Mouse (Mus musculus) spleen, postnatal 10 days (tissue): ENCODE measurements around the gene Nipsnap2.
"Not testable (repeated sequence)": the region's sequence is repeated elsewhere in the genome, so short reads cannot be mapped to it uniquely, and the experiment has no call there.

Experiments used
- DNase-seq, 2 experiments: peaks; one replicate each; pipeline ENCODE4 v3.0.0; 2021 to 2022; ENCODE audit warnings: low spot score in 2 of 2

Nipsnap2 gene

DNA sequence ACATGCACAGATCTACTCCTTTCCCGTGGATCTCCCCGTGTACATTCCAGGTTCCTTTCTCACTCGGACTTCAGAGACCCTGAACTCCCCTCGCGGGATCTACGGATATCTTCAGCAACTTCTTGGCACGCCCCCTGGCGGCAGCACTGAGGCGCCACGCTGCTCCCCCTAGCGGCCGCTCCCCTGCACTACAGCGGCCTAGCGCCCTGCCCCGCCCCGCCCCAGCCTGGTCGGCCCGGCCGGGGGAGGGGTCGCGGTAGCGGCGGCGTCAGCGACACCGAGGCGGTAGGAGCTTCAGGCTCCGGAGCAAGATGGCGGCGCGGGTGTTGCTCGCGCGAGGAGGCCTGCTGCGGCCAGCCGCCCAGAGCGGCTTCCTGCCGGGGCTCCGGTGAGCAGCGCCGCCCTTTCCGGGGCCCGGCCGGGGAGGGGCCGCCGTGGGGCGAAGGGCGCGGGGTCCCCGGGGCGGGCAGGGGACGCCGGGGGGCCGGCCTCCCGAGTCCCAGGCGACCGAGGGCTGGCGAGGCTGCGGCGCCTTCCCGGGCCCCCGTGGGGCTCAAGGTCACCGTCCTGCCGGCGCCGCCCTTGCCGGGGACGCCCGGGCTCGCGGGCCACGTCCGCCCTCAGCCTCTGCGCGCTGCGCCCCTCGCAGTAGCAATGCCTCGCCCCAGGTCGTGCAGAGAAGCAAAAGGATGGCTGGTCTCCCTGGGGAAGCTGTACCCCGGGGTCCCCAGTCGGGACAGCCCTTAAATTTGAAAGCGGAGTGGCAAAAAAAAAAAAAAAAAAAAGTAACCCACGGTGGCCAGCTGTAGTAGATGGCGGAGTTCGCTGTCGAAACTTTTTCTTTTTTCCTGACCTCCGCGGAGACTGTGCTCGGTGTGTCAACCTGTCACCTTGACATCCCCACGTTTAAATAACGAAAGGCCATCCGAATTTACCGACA lies at the start of gene Nipsnap2:
Gene Nipsnap2, plus strand, starts transcription at position 230 of the 940 bp plus-strand sequence.
- peak; percentile 89 to 98 for DNase-seq

GRCm38 (mm10) chr5:129685141-129685540 lies 39.7 kb upstream of the Nipsnap2 start:
- not testable (repeated sequence) for DNase-seq

DNA sequence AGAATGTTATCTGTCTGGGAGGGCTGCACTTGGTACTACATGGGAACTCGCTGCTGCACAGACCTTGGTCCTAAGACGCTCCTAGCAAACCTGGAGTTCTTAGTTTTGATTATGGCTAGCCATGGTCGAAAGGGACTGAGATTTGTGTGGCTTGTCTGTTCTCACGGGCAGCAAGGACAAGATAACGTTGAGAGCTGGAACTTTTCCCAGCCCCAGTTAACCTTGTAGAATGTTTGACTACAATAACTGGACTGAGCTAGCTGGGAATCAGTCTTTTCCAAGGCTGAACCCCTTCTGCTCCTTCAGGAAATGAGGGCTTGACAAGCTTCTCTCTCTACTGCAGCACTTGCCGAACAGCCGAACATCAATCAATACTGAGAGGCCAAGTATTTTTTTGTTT lies 37.2 kb upstream of the Nipsnap2 start:
- DNase-seq = no peak

GRCm38 (mm10) chr5:129690528-129690927 lies 34.3 kb upstream of the Nipsnap2 start:
- DNase-seq = no peak

DNA sequence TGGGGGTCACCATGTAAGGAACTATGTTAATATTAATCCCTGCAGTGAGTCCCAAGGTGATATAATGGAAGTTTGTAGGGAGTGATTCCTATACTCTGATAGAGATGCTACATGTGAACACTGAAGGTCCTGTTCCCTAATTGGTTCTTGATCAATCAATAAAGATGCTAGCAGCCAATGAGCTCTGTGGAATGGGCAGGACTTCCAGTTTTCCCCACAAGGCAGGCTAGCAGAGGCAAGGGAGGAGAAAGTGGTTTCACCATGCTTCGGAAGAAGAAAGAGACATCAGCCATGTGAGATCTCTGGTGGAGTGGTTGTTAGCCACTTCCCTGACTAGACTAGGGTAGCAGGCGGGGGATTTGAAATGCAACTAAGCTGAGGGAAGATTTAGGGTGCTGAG lies 24.4 kb upstream of the Nipsnap2 start:
- DNase-seq = no peak

GRCm38 (mm10) chr5:129701706-129702105 lies 23.2 kb upstream of the Nipsnap2 start:
- no peak for DNase-seq

DNA sequence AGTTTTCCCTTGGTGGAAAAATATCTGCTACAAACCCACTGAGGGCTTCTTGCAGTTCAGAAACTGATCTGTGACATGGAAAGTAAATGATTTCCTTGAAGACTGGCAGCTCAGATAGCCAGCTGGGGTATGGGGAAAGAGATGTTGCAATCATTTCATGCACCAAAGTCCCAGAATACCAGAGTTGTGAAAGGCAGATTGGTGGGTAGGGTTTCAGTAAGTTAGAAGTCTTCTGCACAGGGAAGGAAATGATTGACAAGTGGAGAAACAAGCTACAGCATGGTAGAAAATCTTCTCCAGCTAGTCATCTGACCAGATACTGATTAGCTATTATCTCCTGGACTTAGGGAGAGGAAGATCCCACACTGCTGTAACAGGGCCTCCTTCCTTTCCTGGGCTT lies 21.5 kb upstream of the Nipsnap2 start:
- no peak for DNase-seq

DNA sequence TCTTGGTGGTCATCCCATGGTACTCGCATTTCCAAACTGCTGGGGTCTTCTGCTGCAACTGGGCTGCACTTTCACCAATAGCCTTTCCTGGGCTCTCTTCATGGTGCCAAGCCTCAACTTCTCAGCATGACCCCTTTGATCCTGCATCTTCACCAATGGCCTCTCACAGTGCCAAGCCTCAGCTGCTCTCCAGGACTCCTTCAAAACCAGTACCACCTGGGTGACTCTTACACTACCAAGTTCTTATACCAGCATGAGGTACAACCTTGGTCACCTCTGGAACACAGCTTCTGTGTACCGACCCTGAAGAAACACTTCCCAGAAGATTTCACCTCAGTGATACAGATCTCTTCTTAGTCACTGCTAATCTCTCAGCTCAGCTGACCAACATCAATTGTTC lies 16.5 kb upstream of the Nipsnap2 start, which contains the start of gene Sept14:
Gene Sept14, minus strand, starts transcription at position 101 of the 400 bp plus-strand sequence.
- DNase-seq = no peak

- peak; percentile 86 to 94 for DNase-seq
These were observed 9.5 kb upstream of the Nipsnap2 start, which contains the start of gene Mrps17 for GRCm38 (mm10) chr5:129715326-129715861. TSS of gene Mrps17 (plus strand) at chr5:129715497.

DNA sequence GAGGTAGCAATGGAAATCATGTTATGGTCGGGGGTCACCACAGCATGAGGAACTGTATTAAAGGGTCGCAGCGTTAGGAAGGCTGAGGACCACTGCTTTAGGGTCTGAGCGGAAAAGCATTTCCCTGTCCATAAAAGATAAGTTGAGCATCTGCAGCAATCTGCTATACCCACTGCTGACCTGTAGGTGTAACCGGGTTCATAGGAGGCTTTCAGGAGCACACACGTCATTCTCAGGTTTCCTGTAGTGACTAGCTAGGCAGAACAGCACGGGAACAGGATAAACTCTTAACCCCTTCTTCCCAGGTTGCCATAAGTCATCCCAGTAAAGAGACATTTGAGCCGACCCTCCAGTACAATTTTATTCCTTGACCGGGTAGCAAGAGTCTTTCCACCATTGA lies 7.8 kb upstream of the Nipsnap2 start:
- no peak for DNase-seq

DNA sequence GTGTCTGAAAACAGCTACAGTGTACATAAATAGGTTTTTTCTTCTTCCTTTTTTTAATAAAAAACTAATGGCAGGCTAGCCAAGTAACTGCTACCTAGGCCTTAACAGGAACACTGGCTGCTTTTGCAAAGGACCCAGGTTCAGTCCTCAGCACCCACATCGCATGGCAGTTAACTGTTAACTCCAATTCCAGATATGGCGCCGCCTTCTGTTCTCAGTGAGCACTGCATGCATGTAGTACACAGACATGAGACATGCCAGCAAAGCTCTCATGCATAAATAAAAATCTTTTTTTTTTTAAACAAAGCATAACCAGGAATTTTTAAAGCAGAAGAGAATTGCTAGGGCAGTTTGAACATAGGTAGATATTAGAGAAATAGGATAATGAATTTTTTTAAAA lies 4.7 kb upstream of the Nipsnap2 start:
- peak in 1 of 2 experiments; percentile 26 for DNase-seq

- no peak for DNase-seq
These were observed 595 bp upstream of the Nipsnap2 start for GRCm38 (mm10) chr5:129724268-129724667.

DNA sequence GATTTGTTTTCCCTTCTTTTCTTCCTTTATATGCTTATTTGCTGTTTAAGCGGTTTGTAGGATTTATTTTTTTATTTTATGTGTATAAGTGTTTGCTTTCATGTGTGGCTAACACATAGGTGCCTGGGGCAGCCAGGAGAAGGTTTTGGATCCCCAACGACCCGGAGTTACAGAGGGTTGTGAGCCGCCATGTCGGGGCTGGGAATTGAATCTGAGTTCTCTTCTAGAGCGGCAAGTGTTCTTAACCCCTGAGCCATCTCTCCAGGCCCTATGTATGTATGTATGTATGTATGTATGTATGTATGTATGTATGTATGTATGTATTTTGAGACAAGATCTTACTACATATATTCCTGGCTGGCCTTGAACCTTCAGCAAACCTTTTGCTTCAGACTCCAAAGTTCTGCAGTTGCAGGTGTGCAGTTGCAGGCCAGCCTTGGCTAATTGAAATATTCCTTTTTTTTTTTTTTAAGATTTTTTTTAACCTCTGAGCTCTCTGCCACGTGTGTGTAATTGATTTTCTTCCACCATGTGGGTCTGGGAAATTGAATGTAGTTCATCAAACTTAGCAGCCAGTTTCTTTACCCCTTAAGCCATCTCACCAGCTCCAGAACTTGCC lies 1.0 kb downstream of the Nipsnap2 start:
- peak; percentile 24 to 38 for DNase-seq

DNA sequence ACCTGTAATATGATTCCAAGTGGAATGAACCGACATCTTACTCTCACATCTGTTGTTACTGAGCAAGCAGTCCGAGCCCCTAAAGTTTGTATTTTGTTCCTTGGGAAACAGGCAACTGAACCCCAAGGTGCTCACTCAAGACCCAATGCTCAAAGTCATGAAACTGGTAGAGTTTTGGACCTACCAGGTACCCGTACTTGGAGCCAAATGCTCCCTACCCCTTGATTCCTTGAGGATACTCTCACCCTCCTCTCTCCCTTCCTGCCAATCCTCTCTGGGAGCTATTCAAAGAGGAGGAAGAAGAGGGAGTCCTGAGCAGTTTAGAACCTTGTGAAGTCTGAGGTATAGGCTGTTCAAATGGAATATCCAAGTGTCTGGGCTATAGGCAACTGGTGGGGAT lies 1.9 kb downstream of the Nipsnap2 start:
- no peak for DNase-seq

DNA sequence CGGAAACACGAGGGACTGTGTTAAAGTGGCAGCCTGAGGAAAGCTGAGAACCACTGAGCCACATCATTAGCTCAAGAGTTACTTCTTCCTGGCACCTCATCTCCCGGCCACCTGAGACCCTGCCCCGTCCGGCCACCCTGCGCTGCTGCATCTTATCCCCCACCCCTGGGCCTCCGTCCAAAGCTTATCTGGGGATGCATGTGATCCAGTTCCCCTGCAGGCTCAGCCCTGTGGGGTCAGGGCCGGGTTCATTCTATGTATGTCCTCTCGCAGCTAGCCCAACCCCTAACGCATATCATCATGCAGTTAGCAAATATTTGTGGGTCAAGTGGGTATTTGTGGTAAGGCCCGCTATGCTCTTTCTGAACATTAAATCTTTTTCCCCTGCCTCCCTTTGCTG lies 4.4 kb downstream of the Nipsnap2 start:
- no peak for DNase-seq

DNA sequence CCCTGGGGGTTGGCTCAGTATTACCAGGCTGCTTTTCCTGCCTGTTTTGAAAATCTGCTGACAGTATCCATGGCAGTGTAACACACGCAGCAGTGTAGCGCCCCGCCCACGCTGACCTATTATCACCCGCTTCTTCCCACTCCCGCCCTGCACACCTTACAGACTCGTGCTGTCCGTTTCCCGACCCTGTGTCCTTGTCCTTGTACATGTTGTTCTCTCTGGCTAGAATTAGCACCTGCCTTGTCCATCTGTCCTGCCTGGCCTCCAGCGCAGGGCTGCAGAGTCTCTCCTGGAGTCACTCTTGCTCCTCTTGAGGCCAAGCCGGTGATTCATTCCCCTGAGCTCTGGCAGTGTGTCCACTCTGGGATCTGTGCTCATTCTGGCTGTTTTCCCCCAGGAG lies 5.5 kb downstream of the Nipsnap2 start:
- DNase-seq = peak in 1 of 2 experiments; percentile 29

DNA sequence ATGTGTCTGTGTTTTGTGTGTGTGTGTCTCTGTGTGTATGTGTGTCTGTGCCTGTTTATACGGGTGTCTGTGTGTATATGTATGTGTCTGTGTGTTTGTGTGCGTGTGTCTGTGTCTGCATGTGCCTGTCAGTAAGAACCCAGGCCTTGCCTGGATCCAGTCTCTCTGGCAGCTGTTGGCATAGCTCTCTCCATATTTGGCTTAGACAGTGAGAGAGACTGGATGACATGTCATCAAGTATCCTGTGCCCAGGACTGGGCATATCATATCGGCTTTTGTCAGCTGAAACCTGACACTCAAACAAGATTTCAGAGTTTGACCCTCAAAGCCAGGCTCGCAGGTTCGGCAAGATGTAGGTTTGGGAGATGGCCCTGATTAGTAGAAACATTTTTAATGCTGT lies 6.2 kb downstream of the Nipsnap2 start:
- DNase-seq = no peak

DNA sequence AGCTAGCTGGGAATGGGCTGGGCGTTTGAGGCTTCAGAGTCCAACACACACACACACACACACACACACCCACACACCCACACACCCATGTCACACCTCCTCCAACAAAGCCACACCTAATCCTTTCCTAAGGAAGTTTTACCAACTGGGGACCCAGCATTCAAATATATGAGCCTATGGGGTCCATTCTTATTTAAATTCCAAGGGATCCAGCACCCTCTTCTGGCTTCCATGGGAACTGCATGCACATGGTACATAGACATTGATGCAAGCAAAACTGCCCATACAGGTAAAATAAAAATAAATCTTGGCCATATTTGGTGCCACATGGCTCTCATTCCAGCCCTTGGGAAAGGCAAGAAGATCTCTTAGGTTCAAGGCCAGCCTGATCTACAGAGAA lies 16.1 kb downstream of the Nipsnap2 start:
- peak in 1 of 2 experiments; percentile 48 for DNase-seq

DNA sequence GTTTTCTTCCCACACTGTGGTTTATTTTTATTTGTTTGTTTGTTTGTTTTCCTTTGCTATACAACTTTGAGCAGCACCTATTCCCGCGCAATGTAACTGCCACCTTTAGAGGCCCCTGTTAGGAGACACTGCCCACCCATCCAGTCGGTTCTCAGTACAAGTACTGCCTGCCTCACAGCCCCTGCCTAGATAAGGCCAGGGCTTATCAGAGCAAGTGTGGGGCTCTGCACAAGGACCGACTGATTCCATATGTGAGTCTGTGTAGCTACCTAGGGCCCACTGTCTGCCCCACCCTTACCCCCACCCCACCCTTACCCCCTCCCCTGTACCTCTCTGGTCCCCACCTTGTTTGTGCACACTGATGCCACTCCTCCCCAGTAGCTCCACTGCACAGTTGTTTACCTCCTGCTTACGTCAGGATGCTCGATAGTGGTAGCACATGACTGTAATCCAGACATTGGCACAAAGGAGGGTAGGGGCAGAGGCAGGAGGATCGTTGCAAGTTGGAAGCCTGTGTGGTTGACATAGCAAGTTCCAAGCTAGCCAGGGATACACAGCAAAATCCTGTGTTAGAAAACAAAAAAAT lies 18.1 kb downstream of the Nipsnap2 start:
- no peak for DNase-seq

GRCm38 (mm10) chr5:129744050-129744449 lies 19.2 kb downstream of the Nipsnap2 start:
- no peak for DNase-seq

- DNase-seq = no peak
These were observed 32.0 kb downstream of the Nipsnap2 start for GRCm38 (mm10) chr5:129756886-129757285.

- no peak for DNase-seq
These were observed 35.1 kb downstream of the Nipsnap2 start for GRCm38 (mm10) chr5:129759929-129760480.
